Mouse (Mus musculus) induced T-regulatory cell, adult 2 months (primary cell): ENCODE measurements around the gene Nid2.

Experiments used
- DNase-seq: peaks from one replicate; pipeline ENCODE4 v3.0.0-alpha.2; 2012; ENCODE audit warnings: low read depth

The Nid2 gene

DNA sequence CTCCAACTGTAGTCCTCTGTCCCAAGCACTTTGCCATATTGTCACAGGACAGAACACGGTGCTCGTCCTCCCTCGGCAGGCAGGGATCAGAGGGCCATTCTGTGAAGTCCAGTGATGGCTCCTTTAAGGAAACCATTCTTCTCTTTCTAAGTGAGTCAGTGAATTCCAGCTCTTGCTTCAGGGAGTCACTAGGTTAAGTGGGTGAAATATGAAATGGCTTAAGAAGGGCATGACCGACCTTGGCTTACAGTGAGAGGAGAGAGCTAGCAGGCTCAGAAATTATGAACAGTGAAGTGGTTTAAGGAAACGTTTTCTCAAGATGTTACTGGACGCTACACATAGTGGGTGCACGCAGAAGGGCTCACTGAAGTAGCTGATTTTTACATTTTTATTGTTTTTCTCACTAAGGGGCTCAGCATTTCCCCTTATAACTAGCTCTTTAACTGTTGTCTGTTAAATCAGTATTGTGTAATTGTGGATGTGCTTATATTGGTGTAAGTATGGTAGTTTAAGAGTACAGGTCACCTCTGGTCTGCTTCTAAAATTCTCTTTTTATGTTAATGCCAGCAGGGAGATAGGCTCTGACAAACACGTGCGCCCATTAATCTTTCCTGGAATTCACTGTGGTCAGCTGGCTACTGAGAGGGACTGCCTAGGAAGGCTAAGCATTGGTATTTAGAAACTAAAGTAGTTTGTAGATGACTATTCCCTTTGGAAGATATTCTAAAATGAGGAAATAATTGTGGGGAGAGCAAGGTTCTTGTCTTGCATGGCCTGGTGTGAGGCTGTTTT lies 34.9 kb downstream of the Nid2 start:
- DNase-seq, result no peak

DNA sequence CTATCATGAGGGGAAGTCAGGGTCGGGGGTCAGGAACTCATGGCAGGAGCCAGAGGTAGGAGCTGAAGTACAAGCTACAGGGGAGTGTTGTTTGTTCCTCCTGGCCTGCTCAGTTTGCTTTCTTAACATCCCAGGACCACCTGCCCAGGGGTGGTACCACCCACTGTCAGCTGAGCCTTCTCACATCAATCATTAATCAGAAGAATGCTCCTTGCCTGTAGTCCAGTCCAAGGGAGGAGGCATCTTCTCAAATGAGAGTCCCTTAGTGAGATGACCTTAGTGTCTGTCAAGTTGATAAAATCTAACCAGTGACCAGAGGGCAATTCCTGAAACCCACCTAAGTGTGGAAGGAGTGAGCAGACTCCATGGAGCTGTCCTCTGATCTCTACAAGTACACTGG lies 37.4 kb downstream of the Nid2 start:
- DNase-seq, result no peak

DNA sequence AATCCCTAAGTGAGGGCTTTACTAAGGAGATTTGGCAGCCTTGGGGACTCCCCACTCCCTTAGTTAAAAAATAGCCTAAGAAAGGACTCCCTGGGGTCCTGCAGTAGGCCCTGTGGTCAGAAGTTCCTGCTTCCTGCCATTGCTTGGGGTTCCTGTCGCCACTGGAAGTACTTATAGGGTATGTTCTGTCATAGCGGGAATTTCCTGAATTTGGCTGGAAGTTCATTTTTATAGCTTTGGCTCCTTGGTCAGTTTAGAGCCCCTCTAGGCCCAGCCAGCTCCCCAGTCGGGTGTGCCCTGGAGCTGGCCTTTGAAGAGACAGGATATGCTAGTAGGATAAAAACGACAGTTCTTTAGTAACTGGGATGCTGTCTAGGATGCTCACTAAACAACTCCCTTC lies 43.8 kb downstream of the Nid2 start:
- no peak for DNase-seq

DNA sequence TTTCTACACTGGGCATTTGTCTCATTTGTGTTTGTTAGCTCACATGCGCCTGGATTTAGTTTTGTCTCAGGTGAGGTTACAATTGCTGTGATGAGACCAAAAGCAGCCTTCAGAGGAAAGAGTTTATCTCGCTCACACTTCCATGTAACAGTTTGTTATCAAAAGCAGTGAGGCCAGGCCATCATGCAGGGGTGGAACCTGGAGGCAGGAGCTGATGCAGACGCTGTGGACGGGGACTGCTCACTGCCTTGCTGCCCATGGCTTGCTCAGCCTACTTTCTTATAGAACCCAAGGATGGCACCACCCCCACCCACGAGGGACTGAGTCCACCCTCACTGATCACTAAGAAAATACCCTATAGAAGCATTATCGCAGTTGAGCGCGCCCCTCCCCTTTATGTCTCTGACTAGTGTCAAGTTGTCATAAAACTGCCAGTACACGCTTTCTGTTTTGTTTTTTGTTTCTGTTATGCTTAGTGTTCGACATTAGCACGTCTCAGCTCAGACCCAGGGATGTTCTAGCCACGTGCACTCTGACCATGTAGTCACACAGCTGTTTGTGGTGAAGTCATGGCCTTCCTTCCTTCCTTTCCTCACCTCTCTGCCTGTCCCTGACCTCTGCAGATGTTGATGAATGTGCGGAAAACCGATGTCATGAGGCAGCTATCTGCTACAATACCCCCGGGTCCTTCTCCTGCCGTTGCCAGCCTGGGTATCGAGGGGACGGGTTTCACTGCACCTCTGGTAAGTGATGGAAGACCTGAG lies 45.7 kb downstream of the Nid2 start:
- no peak for DNase-seq

DNA sequence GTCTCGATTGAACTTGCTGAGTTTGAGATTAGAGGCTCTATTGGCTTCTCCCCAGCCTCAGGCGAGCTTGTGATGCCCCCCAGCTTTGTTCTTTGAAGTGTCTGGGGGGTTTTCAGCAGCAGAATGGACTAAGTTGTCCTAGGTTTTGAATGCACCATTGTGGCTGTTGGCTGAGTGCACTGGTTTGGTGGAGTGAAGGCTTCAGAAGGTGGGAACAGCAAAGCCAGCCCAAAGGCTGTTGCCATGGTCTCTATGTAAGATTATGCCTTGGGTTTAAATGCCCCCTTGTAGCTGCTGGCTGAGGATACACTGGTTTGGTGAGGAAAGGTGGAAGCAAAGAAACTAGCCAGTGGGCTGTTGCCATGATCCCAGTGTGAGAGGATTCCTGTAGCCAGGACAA lies 49.4 kb downstream of the Nid2 start:
- DNase-seq, result no peak

DNA sequence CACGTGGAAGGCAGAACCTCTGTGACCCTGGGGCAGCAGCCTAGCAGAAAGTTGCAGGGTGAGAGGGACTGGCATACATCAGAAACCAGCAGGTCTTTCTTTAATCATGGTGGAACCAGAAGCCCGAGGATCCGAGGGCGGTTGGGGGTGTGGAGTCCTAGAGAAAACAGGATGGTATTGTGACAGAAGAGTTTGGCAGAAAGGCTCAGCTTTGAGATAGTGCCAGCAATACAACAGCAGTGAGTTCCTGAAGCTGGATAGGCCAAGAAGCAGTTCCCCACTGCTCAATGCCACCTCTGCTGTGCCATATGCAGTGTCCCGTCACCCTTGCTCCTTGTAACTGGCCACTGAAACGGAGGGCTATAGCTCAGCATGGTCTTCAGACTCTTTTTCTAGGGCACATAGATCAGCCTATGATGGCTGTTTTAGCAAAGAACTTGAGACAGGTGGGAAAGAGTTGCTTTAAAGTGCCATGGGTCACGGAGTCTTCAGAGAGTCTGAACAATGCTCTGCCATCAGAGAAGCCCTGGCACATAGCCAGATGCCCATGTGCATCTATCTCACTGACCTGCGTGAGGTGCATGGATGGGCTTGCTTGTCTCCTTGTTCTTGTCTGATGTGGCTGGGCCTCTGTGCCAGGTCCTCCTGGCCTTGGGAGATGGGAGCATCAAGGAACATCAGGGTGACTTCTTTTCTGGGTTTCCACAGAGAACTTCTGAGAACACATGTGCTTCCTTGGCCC lies 50.6 kb downstream of the Nid2 start:
- no peak for DNase-seq

DNA sequence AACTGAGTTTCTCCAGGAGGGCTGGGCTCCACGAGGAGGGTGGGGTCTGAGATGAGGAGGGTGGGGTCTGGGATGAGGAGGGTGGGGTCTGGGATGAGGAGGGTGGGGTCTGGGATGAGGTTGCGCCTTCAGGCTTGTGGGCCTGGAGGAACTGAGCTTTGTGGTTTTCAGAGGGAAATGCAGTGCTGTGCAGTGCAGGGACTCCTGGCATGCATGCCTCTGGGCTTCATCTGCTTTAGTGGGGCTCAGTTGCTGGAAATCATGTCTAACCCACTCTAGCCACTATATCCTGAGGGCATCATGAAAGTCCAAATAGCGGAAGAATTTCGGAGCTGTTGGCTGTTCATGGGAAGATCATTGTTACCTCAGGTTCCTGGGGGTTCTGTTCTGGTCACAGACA lies 52.2 kb downstream of the Nid2 start:
- DNase-seq, result no peak

DNA sequence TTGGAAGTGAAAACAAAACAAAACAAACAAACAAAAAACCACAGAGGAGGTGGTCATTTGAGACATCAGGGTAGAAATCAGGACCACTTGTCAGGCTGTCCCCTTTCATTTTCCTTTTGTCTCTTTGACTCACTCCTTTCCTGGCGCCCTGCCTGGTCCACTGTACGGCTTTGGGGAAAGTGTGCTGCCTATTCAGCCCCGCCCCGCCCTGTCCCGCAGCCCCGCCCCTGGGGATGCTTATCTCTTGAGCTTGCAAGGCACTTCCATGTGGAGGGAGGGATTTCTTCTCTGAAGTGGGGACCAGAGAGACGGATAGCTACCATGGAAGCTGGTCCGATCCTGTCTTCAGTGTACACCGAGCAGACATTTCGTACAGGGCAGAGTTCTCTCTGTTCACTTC lies 52.6 kb downstream of the Nid2 start:
- no peak for DNase-seq

DNA sequence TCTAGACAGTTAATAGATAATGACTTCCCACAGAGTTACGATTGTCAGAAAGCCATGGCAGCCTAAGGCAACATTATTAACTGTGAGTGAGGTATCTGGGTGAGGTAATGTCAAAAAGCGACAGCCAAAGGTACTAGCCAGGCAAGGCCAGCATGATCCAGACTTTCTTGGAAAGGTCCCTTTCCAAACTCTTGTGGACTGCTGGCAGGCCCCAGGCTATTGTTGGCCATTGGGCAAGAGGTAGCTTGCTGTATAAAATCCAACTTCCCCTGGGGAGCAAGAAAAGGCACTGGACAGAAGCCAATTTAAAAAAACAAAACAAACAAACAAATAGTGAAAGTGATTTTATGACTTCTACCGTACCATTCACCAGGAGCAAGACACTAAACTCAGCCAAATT lies 56.3 kb downstream of the Nid2 start:
- DNase-seq, result no peak

DNA sequence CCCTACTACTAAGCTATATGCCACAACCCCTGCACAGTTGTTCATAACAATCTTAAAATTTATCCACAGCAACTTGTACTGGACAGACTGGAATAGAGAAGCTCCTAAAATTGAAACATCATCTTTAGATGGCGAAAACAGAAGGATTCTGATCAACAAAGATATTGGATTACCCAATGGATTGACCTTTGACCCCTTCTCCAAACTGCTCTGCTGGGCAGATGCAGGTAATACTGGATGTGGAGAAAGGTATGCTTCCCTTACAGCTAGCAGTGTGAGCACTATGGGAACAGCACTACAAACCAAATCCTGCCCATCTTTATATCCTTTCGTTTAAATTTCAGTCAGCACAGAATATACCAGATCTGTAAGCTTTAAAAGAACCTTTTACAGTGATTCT lies 56.8 kb downstream of the Nid2 start:
- DNase-seq, result no peak

DNA sequence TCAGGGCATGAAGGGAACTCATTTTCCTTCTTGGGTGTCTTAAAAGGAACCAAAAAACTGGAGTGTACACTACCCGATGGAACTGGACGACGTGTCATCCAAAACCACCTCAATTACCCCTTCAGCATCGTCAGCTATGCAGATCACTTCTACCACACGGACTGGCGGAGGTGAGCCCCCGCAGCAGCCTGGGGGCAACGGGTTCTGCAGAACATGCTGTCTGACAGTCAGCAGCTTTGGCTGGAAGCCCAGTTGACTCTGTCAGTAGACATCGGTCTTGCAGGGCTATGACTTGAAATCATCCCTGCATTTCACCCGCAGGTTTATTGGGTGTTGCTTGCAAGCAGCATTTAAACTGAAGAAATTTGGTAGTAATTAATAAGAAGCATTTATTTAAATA lies 58.9 kb downstream of the Nid2 start:
- no peak for DNase-seq

DNA sequence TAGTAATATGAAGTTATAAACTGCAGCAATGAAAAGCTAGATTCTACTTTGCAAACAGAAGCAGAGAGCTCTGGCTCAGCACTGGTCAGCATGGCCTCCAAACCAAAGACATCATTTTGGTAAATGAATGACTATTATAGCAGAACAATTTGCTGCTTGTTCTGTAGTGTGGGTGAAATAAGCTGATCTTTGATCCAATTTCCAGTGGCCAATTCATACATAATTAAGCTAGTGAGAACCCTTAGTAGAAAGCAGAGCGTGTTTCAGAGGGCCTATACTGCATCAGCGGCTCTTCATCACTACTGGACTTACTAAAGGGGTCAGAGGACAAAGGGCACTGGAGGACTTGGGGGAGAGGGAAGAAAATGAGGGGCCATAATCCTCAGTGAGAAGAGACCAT lies 62.0 kb downstream of the Nid2 start:
- DNase-seq, result no peak

DNA sequence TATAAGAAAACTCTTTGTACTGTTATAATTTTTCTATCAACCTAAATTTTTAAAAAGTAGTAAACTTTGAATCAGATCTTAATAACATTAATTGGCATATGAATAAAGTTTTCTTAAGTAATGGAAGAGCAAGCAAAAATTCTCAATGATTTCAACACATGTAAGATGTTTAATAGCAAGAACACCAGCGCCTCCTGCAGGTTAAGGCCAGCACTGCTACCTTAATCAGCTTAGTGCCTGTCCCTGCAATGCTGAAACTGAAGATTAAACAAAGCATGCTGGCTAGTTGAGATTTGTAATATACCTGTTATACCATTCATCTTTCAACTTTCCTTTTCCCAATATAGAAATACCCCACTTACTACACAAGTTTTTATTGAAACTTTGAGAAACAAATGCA lies 66.9 kb downstream of the Nid2 start:
- DNase-seq, result peak; percentile 88

DNA sequence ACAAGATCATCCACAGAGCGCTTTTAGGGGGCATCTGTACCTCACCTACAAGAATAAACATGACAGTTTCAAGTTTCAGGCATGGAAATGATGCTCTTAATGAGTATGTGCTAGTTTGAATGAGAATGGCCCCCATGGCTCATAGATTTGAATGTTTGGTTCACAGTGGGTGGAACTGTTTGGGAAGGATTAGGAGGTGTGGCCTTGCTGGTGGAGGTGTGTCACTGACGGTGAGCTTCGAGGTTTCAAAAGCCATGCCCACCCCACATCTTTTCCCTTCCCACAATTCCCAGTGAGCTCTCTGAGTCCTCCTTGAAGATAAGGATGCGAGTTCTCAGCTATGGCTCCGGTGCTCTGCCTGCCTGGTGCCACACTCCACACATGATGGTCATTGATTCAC lies 70.6 kb downstream of the Nid2 start:
- DNase-seq, result no peak

DNA sequence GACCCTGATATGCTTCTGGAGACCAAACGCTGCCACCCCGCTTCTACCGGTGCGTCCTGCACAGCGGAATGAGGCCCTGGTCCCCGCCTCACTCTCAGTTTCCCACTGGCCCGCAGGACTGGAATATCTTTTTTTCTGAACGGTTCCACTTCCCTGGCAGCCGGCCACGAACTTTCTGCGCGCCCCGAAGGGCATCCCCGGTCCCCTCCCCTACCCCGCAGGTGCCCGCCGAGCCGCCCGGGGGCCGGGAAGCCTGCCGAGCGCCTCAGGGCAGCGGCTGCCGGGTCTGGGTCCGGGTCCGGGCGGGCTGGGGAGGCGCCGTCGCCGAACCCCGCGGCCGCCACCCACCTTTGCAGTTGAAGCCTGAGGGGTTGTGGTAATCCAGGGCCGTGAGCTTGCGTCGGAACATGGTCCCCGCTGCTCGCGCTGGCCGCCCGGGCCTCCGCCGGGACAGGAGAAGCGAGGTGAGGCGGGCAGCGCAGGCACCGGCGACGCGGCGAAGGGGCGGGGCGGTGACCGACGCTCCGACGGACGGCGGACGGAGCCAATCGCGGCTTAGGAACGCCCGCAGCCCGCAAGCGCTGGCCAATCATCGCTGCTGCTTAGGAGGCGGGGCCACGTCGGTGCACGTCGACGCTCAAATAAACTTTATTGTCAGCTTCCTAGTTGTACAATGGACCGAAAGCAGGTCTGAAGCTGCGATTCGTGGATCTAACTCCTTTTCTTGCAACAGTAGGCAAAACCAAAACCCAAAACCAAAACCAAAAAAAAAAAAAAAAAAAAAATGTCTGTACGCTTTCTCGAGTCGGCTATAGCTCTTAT lies 72.5 kb downstream of the Nid2 start, which contains the start of gene Rtraf:
Rtraf (minus strand) TSS at position 504 of the 822 bp plus-strand sequence.
- DNase-seq, result peak; percentile 97

DNA sequence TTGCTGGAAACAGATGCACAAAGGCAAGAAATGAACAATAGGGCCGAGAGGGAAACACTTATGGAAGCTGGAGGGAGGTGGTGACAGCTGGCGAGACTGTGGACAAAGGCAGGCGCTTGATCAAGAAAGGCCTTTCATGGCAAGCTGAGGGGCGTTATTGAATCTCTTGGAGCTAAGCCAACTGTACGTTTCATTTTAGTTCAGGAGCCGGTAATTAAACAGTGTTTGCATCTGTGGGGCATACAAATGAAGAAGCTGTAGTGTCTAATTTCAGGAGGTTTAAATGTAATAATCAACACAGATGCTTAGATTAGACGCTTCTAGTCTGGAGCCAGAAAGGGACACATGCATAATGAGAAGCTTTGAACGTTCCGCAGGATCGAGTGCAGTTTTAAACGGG lies 74.4 kb downstream of the Nid2 start:
- DNase-seq, result no peak

DNA sequence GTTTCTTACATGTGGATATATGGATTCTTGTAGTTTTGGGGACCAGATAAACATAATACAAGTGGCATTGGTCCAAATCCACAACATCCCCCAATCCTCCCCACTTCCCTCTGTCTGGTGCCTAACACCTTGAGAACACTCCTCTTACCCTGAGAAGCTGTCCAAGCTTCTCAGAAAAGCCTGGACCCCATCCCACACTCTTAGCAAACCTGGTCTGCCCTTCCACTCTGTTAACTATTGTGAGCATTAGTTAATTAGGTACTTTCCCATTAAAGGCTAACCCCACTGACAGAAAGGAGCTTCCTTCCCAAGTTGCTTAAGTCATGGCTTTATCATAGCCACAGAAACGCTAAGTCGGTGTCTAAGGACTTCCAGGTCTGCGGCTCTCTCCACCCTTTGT lies 85.2 kb downstream of the Nid2 start:
- no peak for DNase-seq

DNA sequence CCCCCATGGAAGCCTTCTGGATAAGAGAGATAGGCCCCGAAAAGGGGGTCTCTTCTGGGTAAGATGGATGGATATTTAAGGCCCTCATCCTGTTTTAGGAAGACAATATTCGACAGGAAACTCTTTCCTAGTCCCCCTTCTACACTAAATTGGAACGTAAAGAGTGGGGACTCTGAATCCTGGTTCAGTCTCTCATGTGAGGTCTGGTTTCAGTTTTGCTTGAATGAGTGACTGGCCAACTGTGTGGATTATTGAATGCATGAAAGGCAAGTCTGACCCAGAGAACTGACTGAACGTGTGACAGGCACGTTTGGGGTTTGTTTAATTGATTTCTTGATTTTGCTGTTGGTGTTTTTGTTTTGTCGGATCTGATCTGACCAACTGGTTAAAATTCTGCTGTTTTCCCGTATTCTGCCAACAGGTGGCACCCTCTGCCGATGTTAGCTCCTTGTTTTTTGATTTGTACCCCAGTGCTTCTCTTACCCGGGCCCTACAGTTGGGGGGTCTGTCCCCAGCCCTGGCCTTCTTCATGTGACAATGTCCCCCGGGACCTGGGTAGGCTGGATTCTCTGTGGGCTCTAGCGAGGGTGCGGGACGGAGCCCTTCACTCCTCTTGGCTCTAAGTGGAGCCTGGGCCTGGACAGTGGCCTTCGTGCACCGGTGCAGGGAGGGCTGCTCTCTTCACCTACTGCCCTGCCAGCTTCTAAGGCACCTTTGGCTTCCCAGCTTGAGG lies 88.7 kb downstream of the Nid2 start:
- peak; percentile 85 for DNase-seq

DNA sequence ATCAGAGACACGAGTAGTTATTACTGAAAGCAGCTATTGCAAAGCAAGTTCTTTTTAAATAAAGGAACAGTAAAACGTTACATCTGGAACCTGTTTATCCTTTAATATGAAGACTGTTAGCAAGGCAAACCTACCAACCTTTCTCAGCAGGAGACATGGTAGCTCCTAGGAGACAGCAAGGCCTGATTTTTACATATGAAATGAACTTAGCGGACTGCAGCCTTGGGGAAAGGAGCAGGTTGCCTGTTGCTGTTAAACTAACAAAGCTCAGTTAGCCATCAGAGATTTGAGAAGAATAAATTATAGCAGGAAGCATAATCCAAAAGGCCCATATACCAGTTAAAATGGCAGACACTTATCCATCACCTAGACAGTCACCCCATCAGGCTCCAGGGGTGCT lies 102.4 kb downstream of the Nid2 start:
- DNase-seq, result no peak

DNA sequence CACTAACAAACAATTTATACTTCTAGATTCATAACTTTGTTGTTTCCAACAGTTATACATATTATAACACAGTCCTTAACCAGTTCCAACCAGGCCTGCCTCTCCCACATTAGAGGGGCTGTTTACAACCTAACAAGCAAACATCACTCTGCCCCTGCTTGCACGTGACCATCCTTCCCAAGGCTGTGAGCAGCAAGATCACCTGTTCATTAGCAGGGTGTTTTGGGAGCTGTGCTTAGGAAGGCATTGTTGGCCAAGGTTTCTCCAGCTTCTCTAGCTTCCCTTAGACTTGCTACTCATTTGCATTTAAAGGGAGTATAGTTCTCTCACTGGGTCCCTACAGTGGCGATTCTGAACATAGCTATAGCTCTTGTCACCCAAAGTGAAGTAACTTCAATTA lies 107.2 kb downstream of the Nid2 start:
- no peak for DNase-seq
